Comparison of ENCODE assay signal across 18 mouse cellular contexts in genomic region chr14:59893971-59894370, GRCm38 (mm10).
DNase-seq lines count a peak whose midpoint lies in the region; ATAC-seq and TF ChIP-seq lines count a peak whose summit lies in the region.
"Had no signal": no experiment of that assay in that cellular context is flagged by ENCODE, and none has a peak within 500 bp of the region (broad histone marks: within the 10 kb centered on the region; RNA-seq: fewer than 3 reads in every experiment).

No protein-coding gene starts in this region.

- H3K9ac ChIP-seq in midbrain, embryonic 13.5 days (replicated peaks), result no peak overlapping the region
- H3K9ac ChIP-seq: embryonic facial prominence, embryonic 15.5 days; neural tube, embryonic 12.5 days; stomach, embryonic 15.5 days had no signal

- H3K36me3 ChIP-seq in thymus, adult 2 months (ENCODE audit: control insufficient read depth, insufficient read depth, low read length), result no peaks in the 10 kb centered on the region
- H3K36me3 ChIP-seq in midbrain, embryonic 13.5 days, result no peaks in the 10 kb centered on the region
- H3K36me3 ChIP-seq: embryonic facial prominence, embryonic 15.5 days; midbrain, embryonic 10.5 days; neural tube, embryonic 12.5 days; stomach, embryonic 15.5 days had no signal

- peak; percentile 47 to 49 for DNase-seq in cerebellum, adult 18-20 months
- no peak for DNase-seq in cerebellum, adult 11 months
- DNase-seq in right cerebral cortex, adult 18-20 months, result peak; percentile 20
- DNase-seq in right cerebral cortex, postnatal 14 days, result no peak
- peak; percentile 39 to 46 for DNase-seq in layer of hippocampus, adult 2 months (ENCODE audit: low spot score in 2 of 2)
- DNase-seq in adrenal gland, postnatal 36 days, result no peak
- DNase-seq in thymus, adult 2 months, result no peak
- DNase-seq: adrenal gland, adult 8-10 months; embryo, embryonic 11 days; gastrocnemius, postnatal 14 days; lung, adult 2 months; lung, postnatal 36 days; thymus, postnatal 14 days had no signal

- no peak; the same call in 1 of the 2 replicates for TF ChIP-seq CTCF in layer of hippocampus, adult 2 months (conservative IDR thresholded peaks at IDR 0.05)
- no peak for TF ChIP-seq CTCF in thymus, adult 2 months (IDR thresholded peaks at IDR 0.05; ENCODE audit: borderline replicate concordance, control insufficient read depth, extremely low read depth, insufficient read depth, low read length, poor library complexity)

- no peak for TF ChIP-seq POLR2A in thymus, adult 2 months (IDR thresholded peaks at IDR 0.05; ENCODE audit: control insufficient read depth, extremely low read depth, insufficient read depth, low read length, poor library complexity)

- H3K27ac ChIP-seq in layer of hippocampus, adult 2 months, result no peak overlapping the region
- no peak overlapping the region for H3K27ac ChIP-seq in thymus, adult 2 months (ENCODE audit: control insufficient read depth, insufficient read depth, low read length)
- no peak overlapping the region for H3K27ac ChIP-seq in midbrain, embryonic 13.5 days
- H3K27ac ChIP-seq: embryonic facial prominence, embryonic 15.5 days; midbrain, embryonic 10.5 days; neural tube, embryonic 12.5 days; stomach, embryonic 15.5 days had no signal

- H3K27me3 ChIP-seq in thymus, adult 2 months (ENCODE audit: control insufficient read depth, insufficient read depth, low read length), result no peaks in the 10 kb centered on the region
- no peaks in the 10 kb centered on the region for H3K27me3 ChIP-seq in midbrain, embryonic 13.5 days
- H3K27me3 ChIP-seq: embryonic facial prominence, embryonic 15.5 days; neural tube, embryonic 12.5 days; stomach, embryonic 15.5 days had no signal

- H3K4me3 ChIP-seq in layer of hippocampus, adult 2 months, result no peak overlapping the region
- H3K4me3 ChIP-seq in thymus, adult 2 months (ENCODE audit: control insufficient read depth, insufficient read depth, low read length), result no peak overlapping the region
- H3K4me3 ChIP-seq in midbrain, embryonic 13.5 days (replicated peaks), result no peak overlapping the region
- H3K4me3 ChIP-seq: embryonic facial prominence, embryonic 15.5 days; midbrain, embryonic 10.5 days; neural tube, embryonic 12.5 days; stomach, embryonic 15.5 days had no signal

- H3K9me3 ChIP-seq in midbrain, embryonic 13.5 days, result no peaks in the 10 kb centered on the region
- H3K9me3 ChIP-seq: embryonic facial prominence, embryonic 15.5 days; midbrain, embryonic 10.5 days; neural tube, embryonic 12.5 days; stomach, embryonic 15.5 days had no signal

- H3K4me1 ChIP-seq in thymus, adult 2 months (replicated peaks; ENCODE audit: control insufficient read depth, insufficient read depth, low read length), result no peaks in the 10 kb centered on the region
- 0 out of 2 replicates have a peak, but pooled peaks cover 2% of the 10 kb centered on the region for H3K4me1 ChIP-seq in midbrain, embryonic 13.5 days (replicated peaks)
- H3K4me1 ChIP-seq: midbrain, embryonic 10.5 days; neural tube, embryonic 12.5 days; stomach, embryonic 15.5 days had no signal

- no peak overlapping the region for H3K4me2 ChIP-seq in midbrain, embryonic 13.5 days (replicated peaks)
- H3K4me2 ChIP-seq: embryonic facial prominence, embryonic 15.5 days; neural tube, embryonic 12.5 days; stomach, embryonic 15.5 days had no signal

- 50% methylated on average over 1 of the region's 1 CpGs for WGBS in thymus, adult 2 months
- 61% methylated on average over 1 of the region's 1 CpGs for WGBS in midbrain, embryonic 13.5 days

- ATAC-seq in midbrain, embryonic 13.5 days, result no peak

Comparison
In these comparisons a context has a peak if more than half of its experiments do, and no peak if none do; other contexts are left out.
1. DNase-seq: peak in cerebellum, adult 18-20 months (2 of 2), right cerebral cortex, adult 18-20 months (single experiment) and layer of hippocampus, adult 2 months (2 of 2); none in cerebellum, adult 11 months (single experiment), right cerebral cortex, postnatal 14 days (single experiment), adrenal gland, postnatal 36 days (0 of 2) and thymus, adult 2 months (single experiment).